Mouse (Mus musculus): ENCODE results near the gene Slc22a13.

GRCm38 (mm10) chr9:119214601-119215000 is 5.7 kb upstream of the Slc22a13 start:
- TF ChIP-seq CTCF (IDR thresholded peaks at IDR 0.05; ENCODE audit: borderline replicate concordance, insufficient read depth, low read depth, low read length) (no peak), POLR2A (IDR thresholded peaks at IDR 0.05; ENCODE audit: borderline replicate concordance, insufficient read depth, low read length) (no peak)

All from cerebellum, adult 2 months (tissue).